Mouse (Mus musculus): Measurements from ENCODE around the gene Ccr10. TPM values are rescaled to one million over a fixed set of nuclear protein-coding genes. Genes with fewer than 3 reads are reported as not detected.

Gene Ccr10
- total and polyA plus RNA-seq, 3 experiments: not detected

GRCm38 (mm10) chr11:101191919-101192470 is 16.8 kb upstream of the Ccr10 start:
- Histone ChIP-seq H3K4me1 (ENCODE audit: control insufficient read depth in 1 of 2, insufficient read depth in 2 of 2, low read length in 2 of 2) (peaks cover 10 to 26% of the 10 kb centered on the region in 2 experiments), H3K9ac (ENCODE audit: control insufficient read depth, low read depth, low read length, poor library complexity, severe bottlenecking) (no peak overlapping the region), H3K79me2 (ENCODE audit: control insufficient read depth, insufficient read depth, low read length, poor library complexity) (no peaks in the 10 kb centered on the region), H3K27ac (ENCODE audit: control insufficient read depth, low read depth, low read length) (no peak overlapping the region), H3K27me3 (ENCODE audit: control insufficient read depth in 1 of 2, insufficient read depth in 2 of 2, low read length in 2 of 2) (no peaks in the 10 kb centered on the region), H3K36me3 (ENCODE audit: control insufficient read depth in 1 of 2, insufficient read depth in 2 of 2, low read length in 2 of 2) (peaks cover 0 to 23% of the 10 kb centered on the region in 2 experiments; a peak in 3 of 4 replicates), H3K4me3 (ENCODE audit: control insufficient read depth in 1 of 2, insufficient read depth in 1 of 2, low read depth in 2 of 2, low read length in 2 of 2) (no peak overlapping the region), H3K9me3 (replicated peaks; ENCODE audit: insufficient read depth, low read length) (no peaks in the 10 kb centered on the region)
- TF ChIP-seq ZNF384 (IDR thresholded peaks at IDR 0.05; ENCODE audit: low read depth, low read length) (no peak), TCF12 (IDR thresholded peaks at IDR 0.05; ENCODE audit: low read depth, low read length) (no peak)
- no peak for DNase-seq (ENCODE audit: low read depth, low spot score)

DNA sequence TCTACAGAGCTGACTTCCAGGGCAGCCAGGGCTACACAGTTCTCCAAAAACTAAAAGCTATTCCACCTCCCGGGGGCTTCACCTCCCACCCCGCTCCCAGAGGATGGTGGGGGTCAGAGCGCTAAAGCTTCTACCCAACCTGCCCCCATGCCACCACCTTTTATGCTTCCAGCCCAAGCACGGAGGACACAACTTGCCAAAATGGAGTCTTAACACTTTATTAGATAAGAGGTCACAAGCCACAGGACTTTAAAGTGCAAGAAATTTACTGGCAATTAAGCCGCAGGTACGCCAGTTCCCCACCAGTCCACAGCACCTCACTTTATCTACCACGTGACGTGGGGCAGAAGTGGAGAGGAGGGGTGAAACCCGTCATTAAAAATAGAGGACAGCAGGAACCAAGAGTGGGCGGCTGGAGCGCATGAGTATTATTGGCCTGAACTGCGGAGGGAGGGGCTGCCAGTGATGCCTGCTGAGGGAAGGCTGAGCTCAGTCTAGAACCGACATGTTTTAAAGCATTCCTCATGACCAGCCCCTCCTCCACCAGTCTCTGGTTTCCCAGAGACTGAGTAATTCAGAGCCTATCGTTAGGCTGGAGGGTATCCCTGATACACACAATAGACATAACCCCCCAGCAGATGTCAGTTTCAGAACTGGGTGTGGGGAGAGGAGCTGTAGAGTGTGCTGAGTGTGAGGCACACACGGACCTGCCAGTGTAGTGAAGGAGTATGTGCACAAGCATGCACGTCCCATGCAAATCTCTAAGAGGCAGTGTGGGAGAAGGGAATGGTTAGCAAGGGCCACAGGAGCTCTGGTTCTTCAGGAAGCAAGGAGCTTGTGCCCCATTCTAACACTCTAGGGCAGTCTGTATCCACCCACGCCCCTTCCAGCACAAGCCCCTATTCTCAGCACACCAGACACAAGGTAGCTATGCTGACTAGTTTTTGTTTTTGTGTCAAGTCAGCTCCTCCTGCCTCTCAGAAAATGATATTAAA is 16.0 kb upstream of the Ccr10 start:
- DNase-seq (ENCODE audit: low read depth, low spot score): peak; percentile 79
- Histone ChIP-seq H3K9me3 (replicated peaks; ENCODE audit: insufficient read depth, low read length) (no peaks in the 10 kb centered on the region), H3K27me3 (ENCODE audit: control insufficient read depth in 1 of 2, insufficient read depth in 2 of 2, low read length in 2 of 2) (no peaks in the 10 kb centered on the region), H3K9ac (ENCODE audit: control insufficient read depth, low read depth, low read length, poor library complexity, severe bottlenecking) (peak overlapping the region; percentile 53), H3K27ac (ENCODE audit: control insufficient read depth, low read depth, low read length) (peak overlapping the region; percentile 69), H3K4me1 (ENCODE audit: control insufficient read depth in 1 of 2, insufficient read depth in 2 of 2, low read length in 2 of 2) (peaks cover 10 to 26% of the 10 kb centered on the region in 2 experiments), H3K79me2 (ENCODE audit: control insufficient read depth, insufficient read depth, low read length, poor library complexity) (no peaks in the 10 kb centered on the region), H3K4me3 (ENCODE audit: control insufficient read depth in 1 of 2, insufficient read depth in 1 of 2, low read depth in 2 of 2, low read length in 2 of 2) (peak overlapping the region in 1 of 2 experiments; percentile 2; a peak in 1 of 4 replicates), H3K36me3 (ENCODE audit: control insufficient read depth in 1 of 2, insufficient read depth in 2 of 2, low read length in 2 of 2) (peaks cover 0 to 23% of the 10 kb centered on the region in 2 experiments; a peak in 2 of 4 replicates)
- TF ChIP-seq UBTF (IDR thresholded peaks at IDR 0.05; ENCODE audit: borderline replicate concordance, insufficient read depth, low read depth, low read length): no peak
- TF ChIP-seq SMC3 (IDR thresholded peaks at IDR 0.05; ENCODE audit: low read depth, low read length): no peak
- TF ChIP-seq SIN3A (IDR thresholded peaks at IDR 0.05; ENCODE audit: low read length): peak; percentile 39; the same call in 1 of the 2 replicates
- no peak for TF ChIP-seq ZMIZ1 (IDR thresholded peaks at IDR 0.05; ENCODE audit: low read depth, low read length)
- TF ChIP-seq BHLHE40 (IDR thresholded peaks at IDR 0.05; ENCODE audit: borderline replicate concordance, low read depth, low read length): peak; percentile 33; the same call in 1 of the 2 replicates
- no peak for TF ChIP-seq TCF12 (IDR thresholded peaks at IDR 0.05; ENCODE audit: low read depth, low read length)
- TF ChIP-seq USF1 (IDR thresholded peaks at IDR 0.05; ENCODE audit: low read depth, low read length): peak; percentile 90
- 0 out of 2 replicates have a peak, but pooled peaks have one; percentile 26 for TF ChIP-seq ETS1 (IDR thresholded peaks at IDR 0.05; ENCODE audit: low read depth, low read length)
- no peak for TF ChIP-seq TBP (IDR thresholded peaks at IDR 0.05; ENCODE audit: low read depth, low read length)
- TF ChIP-seq HCFC1 (IDR thresholded peaks at IDR 0.05; ENCODE audit: low read depth, low read length): no peak
- no peak for TF ChIP-seq JUND (IDR thresholded peaks at IDR 0.05; ENCODE audit: low read depth, low read length)
- TF ChIP-seq MXI1 (IDR thresholded peaks at IDR 0.05; ENCODE audit: low read depth, low read length): no peak; the same call in none of the 2 replicates
- TF ChIP-seq MYB (IDR thresholded peaks at IDR 0.05; ENCODE audit: low read depth, low read length): no peak
- peak; percentile 69; the same call in 1 of the 2 replicates for TF ChIP-seq MAX (IDR thresholded peaks at IDR 0.05; ENCODE audit: low read length)
- peak; percentile 56; the same call in 1 of the 2 replicates for TF ChIP-seq MYC (IDR thresholded peaks at IDR 0.05; ENCODE audit: low read depth, low read length)
- TF ChIP-seq ELF1 (IDR thresholded peaks at IDR 0.05; ENCODE audit: low read depth, low read length): no peak
- no peak for TF ChIP-seq CTCF (IDR thresholded peaks at IDR 0.05 in 2 of 3, conservative IDR thresholded peaks at IDR 0.05 in 1 of 3; ENCODE audit: control insufficient read depth in 1 of 3, insufficient read depth in 1 of 3, low read depth in 2 of 3, low read length in 3 of 3, poor library complexity in 1 of 3, severe bottlenecking in 1 of 3)
- TF ChIP-seq POLR2A (IDR thresholded peaks at IDR 0.05; ENCODE audit: control insufficient read depth in 1 of 2, insufficient read depth in 1 of 2, low read depth in 1 of 2, low read length in 2 of 2, poor library complexity in 1 of 2): peak in 1 of 2 experiments; percentile 28; a peak in 1 of 4 replicates
- TF ChIP-seq GATA1 (IDR thresholded peaks at IDR 0.05; ENCODE audit: low read depth, low read length): 0 out of 2 replicates have a peak, but pooled peaks have one; percentile 25

Measured in MEL (cell line).